Mouse (Mus musculus): ENCODE data around the gene Hmgb3. TPM values are rescaled to one million over a fixed set of nuclear protein-coding genes. Genes with fewer than 3 reads are reported as not detected.

Hmgb3 gene
- polyA plus RNA-seq, 1 experiment from 2014 or later: 169 TPM

- H3K36me3 ChIP-seq: no peaks in the 10 kb centered on the region
- ATAC-seq (ENCODE audit: extremely low read depth, insufficient number of reproducible peaks, low FRiP score, low TSS enrichment): no peak
- H3K27me3 ChIP-seq (replicated peaks): peaks cover 31% of the 10 kb centered on the region
- H3K27ac ChIP-seq (replicated peaks): no peak overlapping the region
- WGBS: 46% methylated on average over 2 of the region's 2 CpGs
- no peak overlapping the region for H3K9ac ChIP-seq
- no peaks in the 10 kb centered on the region for H3K9me3 ChIP-seq
- no peak overlapping the region for H3K4me3 ChIP-seq
- no peaks in the 10 kb centered on the region for H3K4me1 ChIP-seq
- H3K4me2 ChIP-seq: no peak overlapping the region
Measured at GRCm38 (mm10) chrX:71537791-71538190, 17.9 kb upstream of the Hmgb3 start.

GRCm38 (mm10) chrX:71540821-71541510 lies 14.8 kb upstream of the Hmgb3 start:
- Histone ChIP-seq H3K4me3 (no peak overlapping the region), H3K4me2 (no peak overlapping the region), H3K27me3 (replicated peaks) (peaks cover 34% of the 10 kb centered on the region), H3K9ac (no peak overlapping the region), H3K36me3 (no peaks in the 10 kb centered on the region), H3K4me1 (no peaks in the 10 kb centered on the region), H3K9me3 (no peaks in the 10 kb centered on the region), H3K27ac (replicated peaks) (no peak overlapping the region)
- 66% methylated on average over 7 of the region's 7 CpGs for WGBS
- no peak for ATAC-seq (ENCODE audit: extremely low read depth, insufficient number of reproducible peaks, low FRiP score, low TSS enrichment)

- Histone ChIP-seq H3K27ac (replicated peaks) (no peak overlapping the region), H3K9me3 (no peaks in the 10 kb centered on the region), H3K4me1 (no peaks in the 10 kb centered on the region), H3K4me2 (no peak overlapping the region), H3K36me3 (no peaks in the 10 kb centered on the region), H3K9ac (no peak overlapping the region), H3K27me3 (replicated peaks) (peaks cover 30% of the 10 kb centered on the region), H3K4me3 (no peak overlapping the region)
- 57% methylated on average over 5 of the region's 5 CpGs for WGBS
- no peak for ATAC-seq (ENCODE audit: extremely low read depth, insufficient number of reproducible peaks, low FRiP score, low TSS enrichment)
Measured at GRCm38 (mm10) chrX:71544731-71545130, 11.0 kb upstream of the Hmgb3 start.

- Histone ChIP-seq H3K27ac (replicated peaks) (no peak overlapping the region), H3K9ac (no peak overlapping the region), H3K4me3 (no peak overlapping the region), H3K9me3 (no peaks in the 10 kb centered on the region), H3K36me3 (no peaks in the 10 kb centered on the region), H3K4me2 (no peak overlapping the region), H3K27me3 (replicated peaks) (peaks cover 32% of the 10 kb centered on the region), H3K4me1 (no peaks in the 10 kb centered on the region)
- ATAC-seq (ENCODE audit: extremely low read depth, insufficient number of reproducible peaks, low FRiP score, low TSS enrichment): no peak
- 56% methylated on average over 2 of the region's 2 CpGs for WGBS
Measured at GRCm38 (mm10) chrX:71545163-71545562, 10.6 kb upstream of the Hmgb3 start.

GRCm38 (mm10) chrX:71556115-71556941 lies 610 bp downstream of the Hmgb3 start:
- 0 out of 2 replicates have a peak, but pooled peaks cover 3% of the 10 kb centered on the region for H3K27me3 ChIP-seq (replicated peaks)
- WGBS: 14% methylated on average over 42 of the region's 112 CpGs
- ATAC-seq (ENCODE audit: extremely low read depth, insufficient number of reproducible peaks, low FRiP score, low TSS enrichment): peak; percentile 35

GRCm38 (mm10) chrX:71556965-71557491 lies 1.3 kb downstream of the Hmgb3 start:
- no peak for ATAC-seq (ENCODE audit: extremely low read depth, insufficient number of reproducible peaks, low FRiP score, low TSS enrichment)
- Histone ChIP-seq H3K9me3 (no peaks in the 10 kb centered on the region), H3K4me2 (peak overlapping the region; percentile 78), H3K9ac (peak overlapping the region; percentile 86), H3K27me3 (replicated peaks) (0 out of 2 replicates have a peak, but pooled peaks cover 3% of the 10 kb centered on the region), H3K4me1 (no peaks in the 10 kb centered on the region), H3K4me3 (peak overlapping the region; percentile 64), H3K27ac (replicated peaks) (peak overlapping the region; percentile 90), H3K36me3 (peaks cover 23% of the 10 kb centered on the region)
- WGBS: 18% methylated on average over 23 of the region's 37 CpGs

More at GRCm38 (mm10) chrX:71556115-71556941, 610 bp downstream of the Hmgb3 start:
- Histone ChIP-seq H3K36me3 (peaks cover 17% of the 10 kb centered on the region), H3K27ac (replicated peaks) (peak overlapping the region; percentile 90), H3K4me1 (no peaks in the 10 kb centered on the region), H3K9ac (peak overlapping the region; percentile 86), H3K9me3 (no peaks in the 10 kb centered on the region), H3K4me3 (peak overlapping the region; percentile 64), H3K4me2 (peak overlapping the region; percentile 78)

GRCm38 (mm10) chrX:71559336-71559735 lies 3.6 kb downstream of the Hmgb3 start:
- WGBS: 64% methylated on average over 2 of the region's 2 CpGs
- H3K27me3 ChIP-seq (replicated peaks): no peaks in the 10 kb centered on the region
- no peaks in the 10 kb centered on the region for H3K9me3 ChIP-seq
- no peak for ATAC-seq (ENCODE audit: extremely low read depth, insufficient number of reproducible peaks, low FRiP score, low TSS enrichment)
- H3K9ac ChIP-seq: no peak overlapping the region
- H3K4me3 ChIP-seq: no peak overlapping the region
- H3K27ac ChIP-seq (replicated peaks): no peak overlapping the region
- no peak overlapping the region for H3K4me2 ChIP-seq
- H3K4me1 ChIP-seq: no peaks in the 10 kb centered on the region
- peaks cover 23% of the 10 kb centered on the region for H3K36me3 ChIP-seq

GRCm38 (mm10) chrX:71560796-71561195 lies 5.1 kb downstream of the Hmgb3 start:
- ATAC-seq (ENCODE audit: extremely low read depth, insufficient number of reproducible peaks, low FRiP score, low TSS enrichment): no peak
- Histone ChIP-seq H3K9ac (no peak overlapping the region), H3K36me3 (peaks cover 23% of the 10 kb centered on the region), H3K27me3 (replicated peaks) (no peaks in the 10 kb centered on the region), H3K4me3 (no peak overlapping the region), H3K9me3 (no peaks in the 10 kb centered on the region), H3K4me2 (no peak overlapping the region), H3K27ac (replicated peaks) (no peak overlapping the region), H3K4me1 (no peaks in the 10 kb centered on the region)
- WGBS: 92% methylated on average over 1 of the region's 1 CpGs

- WGBS: 54% methylated on average over 3 of the region's 3 CpGs
Measured at GRCm38 (mm10) chrX:71573132-71573900, 17.6 kb downstream of the Hmgb3 start.

GRCm38 (mm10) chrX:71575550-71575949 lies 19.8 kb downstream of the Hmgb3 start:
- Histone ChIP-seq H3K9me3 (no peaks in the 10 kb centered on the region), H3K27ac (replicated peaks) (no peak overlapping the region), H3K9ac (no peak overlapping the region), H3K27me3 (replicated peaks) (0 out of 2 replicates have a peak, but pooled peaks cover 7% of the 10 kb centered on the region), H3K4me1 (no peaks in the 10 kb centered on the region), H3K36me3 (no peaks in the 10 kb centered on the region), H3K4me3 (no peak overlapping the region), H3K4me2 (no peak overlapping the region)
- ATAC-seq (ENCODE audit: extremely low read depth, insufficient number of reproducible peaks, low FRiP score, low TSS enrichment): no peak
- 41% methylated on average over 2 of the region's 2 CpGs for WGBS

More at GRCm38 (mm10) chrX:71573132-71573900, 17.6 kb downstream of the Hmgb3 start:
- Histone ChIP-seq H3K9ac (no peak overlapping the region), H3K9me3 (no peaks in the 10 kb centered on the region), H3K4me1 (no peaks in the 10 kb centered on the region), H3K36me3 (no peaks in the 10 kb centered on the region), H3K27me3 (replicated peaks) (0 out of 2 replicates have a peak, but pooled peaks cover 8% of the 10 kb centered on the region), H3K27ac (replicated peaks) (no peak overlapping the region), H3K4me2 (no peak overlapping the region), H3K4me3 (no peak overlapping the region)
- ATAC-seq (ENCODE audit: extremely low read depth, insufficient number of reproducible peaks, low FRiP score, low TSS enrichment): no peak

- H3K4me3 ChIP-seq: no peak overlapping the region
- WGBS: 23% methylated on average over 1 of the region's 1 CpGs
- ATAC-seq (ENCODE audit: extremely low read depth, insufficient number of reproducible peaks, low FRiP score, low TSS enrichment): no peak
- no peaks in the 10 kb centered on the region for H3K4me1 ChIP-seq
- no peaks in the 10 kb centered on the region for H3K9me3 ChIP-seq
- no peaks in the 10 kb centered on the region for H3K27me3 ChIP-seq (replicated peaks)
- no peak overlapping the region for H3K27ac ChIP-seq (replicated peaks)
- H3K9ac ChIP-seq: no peak overlapping the region
- H3K4me2 ChIP-seq: no peak overlapping the region
- H3K36me3 ChIP-seq: no peaks in the 10 kb centered on the region
Measured at GRCm38 (mm10) chrX:71589181-71589580, 33.5 kb downstream of the Hmgb3 start.

All from heart, embryonic 13.5 days (tissue).